ENCODE assay signal across 9 mouse cellular contexts in genomic region chr7:131113676-131114075, GRCm38 (mm10).
DNase-seq lines count a peak whose midpoint lies in the region.
"Had no signal": no experiment of that assay in that cellular context is flagged by ENCODE, and none has a peak within 500 bp of the region (broad histone marks: within the 10 kb centered on the region; RNA-seq: fewer than 3 reads in every experiment).

No protein-coding gene starts in this region.

- peak; percentile 85 for DNase-seq in heart, adult 11 months
- no peak for DNase-seq in heart, adult 9 months (ENCODE audit: low spot score in 2 of 2)
- DNase-seq in ovary, postnatal 36 days (ENCODE audit: low spot score): peak; percentile 10
- DNase-seq in ovary, postnatal 14 days (ENCODE audit: low spot score): no peak
- peak; percentile 57 to 72 for DNase-seq in cerebellum, postnatal 25 days
- DNase-seq in right cerebral cortex, postnatal 4 days: peak; percentile 13
- DNase-seq in layer of hippocampus, adult 11-12 months (ENCODE audit: low spot score): no peak
- DNase-seq: liver, postnatal 0 days; thymus, adult 18-20 months had no signal

Comparison
In these comparisons a context has a peak if more than half of its experiments do, and no peak if none do; other contexts are left out.
1. DNase-seq: peak in heart, adult 11 months (single experiment), ovary, postnatal 36 days (single experiment), cerebellum, postnatal 25 days (2 of 2) and right cerebral cortex, postnatal 4 days (single experiment); none in heart, adult 9 months (0 of 2), ovary, postnatal 14 days (single experiment) and layer of hippocampus, adult 11-12 months (single experiment).